Mouse (Mus musculus): Measurements from ENCODE around the gene Chpf.

Gene Chpf

DNA sequence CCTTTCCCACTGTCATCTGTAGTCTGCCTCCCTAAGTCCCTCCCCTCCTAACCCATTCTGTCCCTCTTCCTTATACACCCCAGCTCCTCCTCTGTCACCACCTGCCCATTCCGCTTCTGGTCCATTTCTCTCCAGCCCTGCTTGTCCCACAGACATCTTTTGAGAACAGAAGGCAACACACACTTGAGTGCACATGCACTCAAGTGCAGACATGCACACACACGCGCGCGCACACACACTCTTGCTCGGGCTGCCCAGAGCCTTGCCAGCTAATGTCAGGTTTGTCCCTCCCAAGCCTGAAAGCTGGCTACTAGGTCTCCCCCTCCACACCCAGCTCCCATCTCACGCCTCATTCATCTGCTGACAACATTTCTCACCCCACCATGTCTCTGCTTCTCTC lies 38.4 kb downstream of the Chpf start:
- no peak for DNase-seq (ENCODE audit: low spot score)

- DNase-seq (ENCODE audit: low spot score), result no peak
Measured at GRCm38 (mm10) chr1:75438782-75439181, 40.3 kb downstream of the Chpf start.

DNA sequence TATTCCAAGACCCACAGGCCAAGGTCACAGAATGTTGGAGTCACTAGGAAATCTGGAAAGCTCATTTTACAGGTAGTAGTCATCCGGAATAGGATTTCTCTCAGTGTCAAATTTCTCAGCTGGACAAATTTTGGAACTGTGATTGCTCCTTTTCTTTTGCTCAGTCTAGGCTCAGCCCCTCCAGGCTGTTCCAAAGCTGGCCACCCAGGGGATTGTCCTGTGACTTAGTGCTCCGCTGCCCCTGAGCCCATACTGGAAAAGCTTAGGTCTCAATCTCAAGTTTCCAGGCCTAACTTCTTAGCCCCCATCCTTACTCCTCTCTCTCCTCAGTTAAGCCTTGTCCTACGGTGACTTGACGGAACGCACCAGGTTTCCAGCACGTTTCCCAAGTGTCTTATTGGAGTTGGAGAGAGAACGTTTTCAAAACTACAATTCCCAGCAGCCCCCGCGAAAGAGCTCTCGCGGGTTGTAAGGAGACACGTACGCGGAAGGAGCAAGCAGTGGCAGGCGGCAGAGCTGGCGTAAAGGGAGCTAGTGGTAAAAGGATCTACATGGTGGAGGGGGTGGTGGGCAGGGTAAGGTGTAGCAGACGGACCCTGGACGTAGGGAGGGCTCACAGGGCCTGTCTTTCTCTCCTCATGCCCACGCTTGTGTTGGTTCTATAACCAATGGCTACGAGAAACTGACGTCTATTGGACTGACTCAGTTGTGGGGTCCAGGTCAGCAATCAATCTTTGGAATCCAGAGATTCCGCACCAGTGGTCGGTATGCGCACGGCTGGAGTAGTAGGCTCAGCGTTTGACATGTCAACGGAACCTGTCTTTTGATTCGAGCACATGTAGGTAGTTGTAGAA lies 43.4 kb downstream of the Chpf start, which contains the start of gene Gmppa:
TSS of gene Gmppa (plus strand) at position 456 of the 854 bp plus-strand sequence.
- peak; percentile 69 for DNase-seq (ENCODE audit: low spot score)

- no peak for DNase-seq (ENCODE audit: low spot score)
Measured at GRCm38 (mm10) chr1:75425796-75426471, 53.2 kb downstream of the Chpf start.
